Mouse (Mus musculus): Measurements from ENCODE around the gene Uvssa.

Gene Uvssa

GRCm38 (mm10) chr5:33442927-33443710 is 64.8 kb downstream of the Uvssa start:
- peak; percentile 45 for DNase-seq (ENCODE audit: low spot score)

- no peak for DNase-seq (ENCODE audit: low spot score)
Measured at GRCm38 (mm10) chr5:33443794-33444193, 65.4 kb downstream of the Uvssa start.

DNA sequence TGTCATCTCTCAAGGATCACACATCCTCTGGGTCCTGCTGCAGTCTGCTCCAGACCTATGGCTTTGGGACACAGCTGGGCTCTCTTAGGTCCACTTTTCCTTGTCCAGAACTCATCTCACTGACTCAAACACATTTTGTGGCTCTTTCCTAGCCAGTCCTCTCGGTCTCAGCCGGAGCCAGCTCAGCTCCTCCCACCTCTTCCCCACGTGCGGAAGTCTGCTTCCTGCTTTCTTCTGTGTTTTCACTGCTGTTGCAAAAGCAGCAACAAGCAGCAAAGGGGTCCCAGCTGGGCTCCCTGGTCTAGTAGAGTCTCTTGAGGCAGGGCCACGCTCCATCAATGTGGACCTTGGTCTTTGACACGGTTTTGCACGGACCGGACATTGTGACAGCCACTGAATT is 77.4 kb downstream of the Uvssa start:
- DNase-seq (ENCODE audit: low spot score) = no peak

DNA sequence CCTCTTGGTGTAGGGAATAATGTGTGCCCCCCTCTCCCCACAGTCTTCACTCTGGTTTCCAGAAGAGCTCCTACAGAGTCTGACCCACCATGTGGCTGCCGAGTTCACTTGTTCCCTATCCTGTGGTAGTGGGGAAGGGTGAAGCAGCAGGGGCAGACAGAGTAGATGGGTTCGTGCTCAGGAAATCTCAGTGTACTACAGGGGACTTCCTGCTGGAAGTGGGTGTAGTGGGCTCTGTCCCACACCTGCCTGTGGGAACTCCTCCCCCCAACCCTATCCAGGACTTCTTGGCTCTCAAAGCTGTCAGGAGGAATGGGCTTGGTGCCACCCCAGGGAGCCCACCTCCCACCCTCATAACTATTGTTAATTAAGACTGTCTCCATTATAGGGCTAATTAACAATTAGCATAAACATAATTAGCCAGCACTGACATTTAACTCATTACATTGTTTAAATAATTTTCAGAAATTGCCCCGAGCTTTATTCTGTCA is 79.8 kb downstream of the Uvssa start:
- DNase-seq (ENCODE audit: low spot score) = no peak

GRCm38 (mm10) chr5:33459111-33459510 is 80.8 kb downstream of the Uvssa start:
- DNase-seq (ENCODE audit: low spot score) = no peak

- DNase-seq (ENCODE audit: low spot score) = no peak
Measured at GRCm38 (mm10) chr5:33464390-33464789, 86.0 kb downstream of the Uvssa start.

- no peak for DNase-seq (ENCODE audit: low spot score)
Measured at GRCm38 (mm10) chr5:33465464-33465863, 87.1 kb downstream of the Uvssa start.

All from T-cell, adult 2 months (primary cell).